Mouse (Mus musculus) thymus, adult 2 months (tissue): Measurements from ENCODE around the gene Coq8b.

Source experiments
- CTCF ChIP-seq: fragments of 200-500 bp; IDR thresholded peaks from 2 replicates; pipeline ENCODE4 v1.5.1; 2012; ENCODE audit warnings: mild to moderate bottlenecking, control low read depth, low read length, moderate library complexity, borderline replicate concordance; ENCODE audit not compliant: control insufficient read depth, poor library complexity, insufficient read depth; ENCODE audit errors: extremely low read depth
- POLR2A ChIP-seq: fragments of 200-500 bp; IDR thresholded peaks from 2 replicates; pipeline ENCODE4 v1.6.1; 2012; ENCODE audit warnings: mild to moderate bottlenecking, low read length, control low read depth, moderate library complexity; ENCODE audit not compliant: control insufficient read depth, poor library complexity, insufficient read depth; ENCODE audit errors: extremely low read depth

GRCm38 (mm10) chr7:27218586-27218985 lies 14.2 kb upstream of the Coq8b start:
- TF ChIP-seq CTCF = no peak
- TF ChIP-seq POLR2A = no peak
